Comparison of ENCODE assay signal across 29 mouse cellular contexts in the genomic region with DNA sequence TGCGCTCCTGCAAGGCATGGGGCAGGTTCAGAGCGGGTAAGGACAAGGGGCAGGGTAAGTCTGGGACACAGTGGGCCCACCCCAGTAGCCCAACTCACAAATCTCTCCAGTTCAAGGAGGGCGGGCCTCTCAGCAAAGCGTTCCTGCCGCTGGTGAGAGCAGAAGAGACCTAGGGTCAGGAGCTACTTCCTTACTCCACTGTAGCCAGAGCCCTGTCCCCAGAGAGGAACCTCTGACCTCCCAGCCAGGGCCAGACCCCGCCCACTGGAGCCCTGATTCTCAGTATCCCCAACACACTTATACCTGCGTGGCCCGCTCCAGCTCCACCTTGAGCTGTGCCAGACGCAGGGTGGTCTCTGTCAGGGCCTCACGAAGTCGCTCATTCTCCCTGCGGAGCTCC. TPM values are rescaled to one million over a fixed set of nuclear protein-coding genes. Genes with fewer than 3 reads are reported as not detected.
"Had no signal": no experiment of that assay in that cellular context is flagged by ENCODE, and none has a peak within 500 bp of the region (broad histone marks: within the 10 kb centered on the region; RNA-seq: fewer than 3 reads in every experiment).

No protein-coding gene starts in this region.

- ATAC-seq: hindbrain, embryonic 16.5 days; inflammation-experienced regulatory T-cells, adult 6 months; intestine, embryonic 15.5 days; intestine, postnatal 0 days; liver, embryonic 12.5 days had no signal

- H3K4me2 ChIP-seq: heart, embryonic 11.5 days; heart, embryonic 13.5 days; heart, embryonic 15.5 days; hindbrain, embryonic 12.5 days; hindbrain, embryonic 14.5 days; intestine, embryonic 15.5 days; kidney, embryonic 15.5 days; limb, embryonic 13.5 days; limb, embryonic 15.5 days; liver, embryonic 12.5 days had no signal

- H3K9me3 ChIP-seq: heart, embryonic 13.5 days; heart, embryonic 15.5 days; hindbrain, embryonic 10.5 days; hindbrain, embryonic 12.5 days; intestine, embryonic 15.5 days; kidney, embryonic 15.5 days; limb, embryonic 13.5 days; limb, embryonic 15.5 days; liver, embryonic 12.5 days had no signal

- H3K9ac ChIP-seq: heart, embryonic 13.5 days; heart, embryonic 15.5 days; hindbrain, embryonic 12.5 days; hindbrain, embryonic 14.5 days; intestine, embryonic 15.5 days; kidney, embryonic 15.5 days; limb, embryonic 13.5 days; limb, embryonic 15.5 days; liver, embryonic 12.5 days; liver, embryonic 14.5 days had no signal

- H3K27ac ChIP-seq: heart, adult 2 months; heart, embryonic 13.5 days; heart, embryonic 15.5 days; hindbrain, embryonic 10.5 days; hindbrain, embryonic 12.5 days; hindbrain, embryonic 14.5 days; intestine, embryonic 15.5 days; kidney, embryonic 15.5 days; kidney, postnatal 0 days; limb, embryonic 13.5 days; limb, embryonic 15.5 days; liver, embryonic 12.5 days; liver, embryonic 14.5 days had no signal

- DNase-seq: gastrocnemius, postnatal 25 days; heart, postnatal 14 days; heart, postnatal 36 days; kidney, adult 18-20 months; kidney, adult 8-10 months; kidney, postnatal 14 days; kidney, postnatal 36 days; layer of hippocampus, adult 9-11 months; layer of hippocampus, postnatal 36 days; left cerebral cortex, postnatal 4 days had no signal

- H3K4me3 ChIP-seq: heart, adult 2 months; heart, embryonic 13.5 days; heart, embryonic 15.5 days; hindbrain, embryonic 10.5 days; hindbrain, embryonic 12.5 days; intestine, embryonic 15.5 days; kidney, embryonic 15.5 days; limb, embryonic 13.5 days; limb, embryonic 15.5 days; liver, embryonic 12.5 days had no signal

- H3K27me3 ChIP-seq: heart, embryonic 13.5 days; intestine, embryonic 15.5 days; kidney, embryonic 15.5 days; limb, embryonic 13.5 days; limb, embryonic 15.5 days had no signal

RNA-seq across cellular contexts. Expression of a gene that starts 41.7 kb away (rescaled TPM):
- total RNA-seq: left cerebral cortex, postnatal 10 days; liver, adult 2 months had no signal
